In the genomic region with DNA sequence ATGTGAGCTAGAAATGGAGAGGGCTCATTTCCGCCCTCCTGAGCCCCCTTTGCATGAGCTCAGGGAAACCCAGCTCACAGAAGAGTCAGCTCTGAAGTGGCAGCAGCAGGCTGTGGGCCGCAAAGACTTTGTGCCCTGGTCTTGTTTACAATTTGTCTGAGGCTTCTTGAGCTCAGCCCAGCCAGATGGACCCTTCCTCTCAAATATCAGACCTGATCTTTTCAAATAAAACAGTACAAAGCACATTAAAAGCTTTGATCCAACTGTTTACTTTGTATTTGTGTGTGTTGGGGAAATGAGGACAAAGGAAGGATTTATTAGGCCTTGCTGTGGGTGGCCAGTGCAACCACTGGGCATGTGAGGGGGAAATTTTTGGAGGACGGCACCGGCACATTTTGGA, we compare ENCODE assay signal across 13 mouse cellular contexts.
DNase-seq lines count a peak whose midpoint lies in the region; ATAC-seq lines count a peak whose summit lies in the region.
"Had no signal": no experiment of that assay in that cellular context is flagged by ENCODE, and none has a peak within 500 bp of the region (broad histone marks: within the 10 kb centered on the region; RNA-seq: fewer than 3 reads in every experiment).

No protein-coding gene starts in this region.

- 36% methylated on average over 4 of the region's 4 CpGs for WGBS in neural tube, embryonic 11.5 days
- WGBS in forebrain, embryonic 14.5 days, result 17% methylated on average over 4 of the region's 4 CpGs
- 26% methylated on average over 4 of the region's 4 CpGs for WGBS in limb, embryonic 13.5 days
- 42% methylated on average over 4 of the region's 4 CpGs for WGBS in stomach, embryonic 16.5 days

- H3K9me3 ChIP-seq in neural tube, embryonic 11.5 days (ENCODE audit: control insufficient read depth, low read length), result no peaks in the 10 kb centered on the region
- no peaks in the 10 kb centered on the region for H3K9me3 ChIP-seq in forebrain, embryonic 14.5 days (replicated peaks; ENCODE audit: control insufficient read depth, low read length)
- no peaks in the 10 kb centered on the region for H3K9me3 ChIP-seq in limb, embryonic 13.5 days
- no peaks in the 10 kb centered on the region for H3K9me3 ChIP-seq in stomach, embryonic 16.5 days (replicated peaks; ENCODE audit: control insufficient read depth, low read length)
- H3K9me3 ChIP-seq: intestine, embryonic 15.5 days; neural tube, embryonic 12.5 days had no signal

- no peak for DNase-seq in neural tube, embryonic 11.5 days (ENCODE audit: low spot score)
- no peak for DNase-seq in neural tube, embryonic 10.5 days (ENCODE audit: extremely low spot score, low spot score)
- peak; percentile 46 for DNase-seq in forebrain, embryonic 14.5 days (ENCODE audit: low spot score)
- DNase-seq in spleen, postnatal 36 days (ENCODE audit: low spot score in 2 of 2), result no peak
- no peak for DNase-seq in layer of hippocampus, adult 9-10 months (ENCODE audit: low spot score)
- DNase-seq: heart, adult 2 months; lung, adult 2 months had no signal

- no peak for ATAC-seq in neural tube, embryonic 11.5 days (ENCODE audit: insufficient read depth, low FRiP score, low TSS enrichment)
- ATAC-seq in forebrain, embryonic 14.5 days, result no peak
- ATAC-seq in limb, embryonic 13.5 days (ENCODE audit: low FRiP score, low read depth), result no peak
- ATAC-seq in stomach, embryonic 16.5 days (ENCODE audit: insufficient read depth, low FRiP score), result no peak
- no peak for ATAC-seq in megakaryocyte-erythroid progenitor cell, adult 5-6 weeks (replicated peaks; ENCODE audit: low FRiP score, low TSS enrichment, poor library complexity, severe bottlenecking)
- ATAC-seq: activated CD4-positive, CD25-positive, alpha-beta regulatory T cell, adult 4 months; intestine, embryonic 15.5 days had no signal

- 0 out of 2 replicates have a peak overlapping the region, but pooled peaks have one; percentile 10 for H3K9ac ChIP-seq in neural tube, embryonic 11.5 days (ENCODE audit: low read length)
- H3K9ac ChIP-seq in forebrain, embryonic 14.5 days (ENCODE audit: low read length), result peak overlapping the region; percentile 59; the same call in 1 of the 2 replicates
- no peak overlapping the region for H3K9ac ChIP-seq in limb, embryonic 13.5 days
- peak overlapping the region; percentile 13; the same call in 1 of the 2 replicates for H3K9ac ChIP-seq in stomach, embryonic 16.5 days (ENCODE audit: low read length)
- H3K9ac ChIP-seq: intestine, embryonic 15.5 days; neural tube, embryonic 12.5 days had no signal

- no peak overlapping the region for H3K4me3 ChIP-seq in neural tube, embryonic 11.5 days (ENCODE audit: low read depth, low read length)
- H3K4me3 ChIP-seq in forebrain, embryonic 14.5 days (ENCODE audit: low read depth, low read length), result no peak overlapping the region
- no peak overlapping the region for H3K4me3 ChIP-seq in limb, embryonic 13.5 days
- H3K4me3 ChIP-seq in stomach, embryonic 16.5 days (replicated peaks; ENCODE audit: low read length), result no peak overlapping the region
- H3K4me3 ChIP-seq: heart, adult 2 months; intestine, embryonic 15.5 days; neural tube, embryonic 12.5 days had no signal

- 0 out of 2 replicates have a peak, but pooled peaks cover 3% of the 10 kb centered on the region for H3K27me3 ChIP-seq in neural tube, embryonic 11.5 days (ENCODE audit: control insufficient read depth, insufficient read depth, low read length)
- no peaks in the 10 kb centered on the region for H3K27me3 ChIP-seq in forebrain, embryonic 14.5 days (replicated peaks; ENCODE audit: control insufficient read depth, insufficient read depth, low read length)
- no peaks in the 10 kb centered on the region for H3K27me3 ChIP-seq in limb, embryonic 13.5 days
- no peaks in the 10 kb centered on the region for H3K27me3 ChIP-seq in stomach, embryonic 16.5 days (ENCODE audit: control insufficient read depth, insufficient read depth, low read length)
- H3K27me3 ChIP-seq: intestine, embryonic 15.5 days had no signal

- H3K4me2 ChIP-seq in neural tube, embryonic 11.5 days (ENCODE audit: low read depth), result no peak overlapping the region
- H3K4me2 ChIP-seq in forebrain, embryonic 14.5 days (ENCODE audit: low read length), result no peak overlapping the region
- no peak overlapping the region for H3K4me2 ChIP-seq in limb, embryonic 13.5 days (replicated peaks)
- H3K4me2 ChIP-seq in stomach, embryonic 16.5 days (ENCODE audit: low read depth, low read length), result no peak overlapping the region
- H3K4me2 ChIP-seq: intestine, embryonic 15.5 days had no signal

- H3K36me3 ChIP-seq in neural tube, embryonic 11.5 days (ENCODE audit: control insufficient read depth, insufficient read depth, low read length), result no peaks in the 10 kb centered on the region
- H3K36me3 ChIP-seq in forebrain, embryonic 14.5 days (ENCODE audit: control insufficient read depth, insufficient read depth, low read length), result no peaks in the 10 kb centered on the region
- no peaks in the 10 kb centered on the region for H3K36me3 ChIP-seq in limb, embryonic 13.5 days
- no peaks in the 10 kb centered on the region for H3K36me3 ChIP-seq in stomach, embryonic 16.5 days (ENCODE audit: control insufficient read depth, insufficient read depth, low read length)
- H3K36me3 ChIP-seq: intestine, embryonic 15.5 days; neural tube, embryonic 12.5 days had no signal

- no peak overlapping the region for H3K27ac ChIP-seq in neural tube, embryonic 11.5 days (ENCODE audit: low read depth, low read length)
- peak overlapping the region; percentile 93 for H3K27ac ChIP-seq in forebrain, embryonic 14.5 days (ENCODE audit: low read depth, low read length)
- peak overlapping the region; percentile 92; the same call in 1 of the 2 replicates for H3K27ac ChIP-seq in limb, embryonic 13.5 days
- no peak overlapping the region; the same call in 1 of the 2 replicates for H3K27ac ChIP-seq in stomach, embryonic 16.5 days (ENCODE audit: low read length)
- H3K27ac ChIP-seq: heart, adult 2 months; intestine, embryonic 15.5 days had no signal

- H3K4me1 ChIP-seq in neural tube, embryonic 11.5 days (ENCODE audit: control insufficient read depth, insufficient read depth, low read length), result peaks cover 31% of the 10 kb centered on the region
- H3K4me1 ChIP-seq in forebrain, embryonic 14.5 days (ENCODE audit: control insufficient read depth, insufficient read depth, low read length), result peaks cover 44% of the 10 kb centered on the region
- H3K4me1 ChIP-seq in limb, embryonic 13.5 days, result peaks cover 62% of the 10 kb centered on the region
- H3K4me1 ChIP-seq in stomach, embryonic 16.5 days (ENCODE audit: control insufficient read depth, insufficient read depth, low read length), result 0 out of 2 replicates have a peak, but pooled peaks cover 15% of the 10 kb centered on the region

Comparison
In these comparisons a context has a peak if more than half of its experiments do, and no peak if none do; other contexts are left out.
1. H3K27ac ChIP-seq: peak in forebrain, embryonic 14.5 days (single experiment) and limb, embryonic 13.5 days (single experiment); none in neural tube, embryonic 11.5 days (single experiment) and stomach, embryonic 16.5 days (single experiment).